Mouse (Mus musculus) spleen, embryonic (tissue): ENCODE measurements around the gene Sacm1l.

Experiments used
- CTCF ChIA-PET: fragments of 350-600 bp; sonication (Branson Sonifier 250); formaldehyde crosslinking; loops from one replicate; lab custom pipeline; 2022; lab: Charles Lee

Gene Sacm1l

DNA sequence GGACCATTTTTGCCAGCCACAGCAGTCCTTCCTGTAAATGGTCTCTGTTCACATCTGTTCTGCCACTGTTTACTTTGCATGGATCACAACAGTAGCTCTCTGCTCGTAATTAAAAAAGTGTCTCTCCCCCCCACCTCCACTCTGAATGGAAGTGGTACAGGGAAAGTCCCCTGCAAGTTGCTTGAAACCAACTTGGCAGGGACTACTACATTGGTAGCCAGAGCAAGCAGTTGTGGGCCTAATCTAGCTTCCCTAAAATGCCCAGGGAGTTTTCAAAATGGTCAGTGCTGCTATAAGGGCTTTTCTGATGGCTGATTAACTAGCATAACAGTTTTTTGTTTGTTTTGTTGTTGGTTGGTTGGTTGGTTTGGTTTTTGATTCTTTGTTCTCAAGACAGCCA is 9.5 kb downstream of the Sacm1l start:
- CTCF ChIA-PET, result interaction anchor here (1.0 kb wide), 1 partner anchor 10 kb away, joined by 3 read pairs; the partner anchor contains the start of gene Sacm1l

DNA sequence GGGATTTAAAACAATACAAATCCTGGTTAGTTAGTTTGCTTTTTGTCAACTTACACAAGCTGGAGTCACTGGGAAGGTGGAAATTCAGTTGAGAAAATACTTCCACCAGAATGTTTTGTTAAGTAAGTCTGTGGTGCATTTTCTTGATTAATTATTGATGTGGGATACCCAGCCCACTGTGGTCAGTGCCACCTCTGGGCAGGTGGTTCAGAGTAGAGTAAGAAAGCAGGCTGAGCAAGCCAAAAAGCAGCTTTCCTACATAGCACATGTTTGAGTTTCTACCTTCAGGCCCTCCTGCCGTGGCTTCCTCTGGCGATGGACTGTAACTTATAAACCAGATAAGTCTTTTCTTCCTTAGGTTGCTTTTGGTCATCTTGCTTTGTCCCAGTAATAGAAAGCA is 10.3 kb downstream of the Sacm1l start:
- CTCF ChIA-PET, result interaction anchor here (1.0 kb wide), 1 partner anchor 10 kb away, joined by 3 read pairs; the partner anchor contains the start of gene Sacm1l

GRCm38 (mm10) chr9:123554599-123554998 is 25.0 kb downstream of the Sacm1l start:
- CTCF ChIA-PET, result no interaction called here

GRCm38 (mm10) chr9:123577360-123578192 is 48.0 kb downstream of the Sacm1l start:
- CTCF ChIA-PET, result no interaction called here

GRCm38 (mm10) chr9:123589240-123589910 is 59.8 kb downstream of the Sacm1l start:
- CTCF ChIA-PET, result interaction anchor here (0.7 kb wide), 1 partner anchor 141 kb away, joined by 3 read pairs; no protein-coding TSS in a partner anchor

GRCm38 (mm10) chr9:123595194-123595593 is 65.6 kb downstream of the Sacm1l start:
- CTCF ChIA-PET, result no interaction called here

- CTCF ChIA-PET, result no interaction called here
These were observed 67.4 kb downstream of the Sacm1l start for GRCm38 (mm10) chr9:123596910-123597309.

DNA sequence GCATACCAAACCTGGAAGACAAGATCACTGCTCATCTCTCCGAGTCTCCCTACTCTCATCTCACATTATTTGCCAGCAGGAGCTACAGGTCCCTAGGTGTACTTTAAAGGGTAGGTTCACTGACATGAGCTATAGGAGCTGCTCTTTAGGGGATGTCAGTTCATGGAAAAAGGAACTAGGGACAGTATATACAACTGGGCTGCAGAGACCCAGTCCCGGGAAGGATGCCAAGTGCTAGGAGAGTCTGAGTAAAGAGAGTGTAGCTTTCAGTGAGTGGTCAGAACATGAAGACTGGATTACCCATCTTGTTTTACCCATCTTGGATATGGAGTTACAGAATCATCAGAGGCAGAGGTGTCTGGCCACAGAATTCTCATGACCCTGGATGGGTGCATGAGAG is 67.8 kb downstream of the Sacm1l start:
- CTCF ChIA-PET, result no interaction called here

- CTCF ChIA-PET, result no interaction called here
These were observed 72.0 kb downstream of the Sacm1l start for GRCm38 (mm10) chr9:123601529-123601928.

DNA sequence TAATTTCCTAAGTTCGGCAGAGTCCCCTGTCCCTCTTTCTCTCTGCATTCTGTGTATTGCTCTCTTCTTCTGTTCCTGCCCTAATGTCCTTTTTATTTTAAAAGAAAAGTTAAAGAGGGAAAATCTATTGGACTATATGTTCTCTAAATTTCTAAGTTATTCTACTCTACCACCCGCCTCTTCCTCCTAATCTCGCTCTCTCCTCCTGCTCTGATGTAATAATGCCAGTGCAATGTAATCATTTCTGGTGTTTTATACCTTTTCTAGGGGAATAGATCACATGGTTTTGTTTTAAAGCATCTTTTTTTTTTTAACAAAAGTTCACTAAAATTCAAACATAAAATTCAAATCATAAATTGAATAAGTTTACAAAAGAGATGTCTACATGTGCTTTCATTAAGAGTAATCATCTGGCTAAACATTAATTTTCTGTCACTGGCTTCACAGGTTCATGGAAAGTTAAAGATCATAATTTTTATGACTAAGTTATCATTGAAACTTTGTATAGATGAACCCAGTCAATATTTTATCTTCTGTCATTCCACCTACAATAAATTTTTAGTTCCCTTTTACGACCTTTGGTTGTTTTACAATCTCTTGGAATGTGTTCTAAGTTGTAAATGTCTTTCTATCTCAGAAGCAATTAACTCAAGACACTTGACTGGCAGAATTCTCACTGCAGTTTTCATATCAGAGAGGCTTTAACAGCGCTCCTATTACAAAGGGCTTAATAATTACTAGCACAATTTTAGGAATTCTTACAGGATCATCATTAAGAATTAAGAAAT is 90.9 kb downstream of the Sacm1l start:
- CTCF ChIA-PET, result no interaction called here

GRCm38 (mm10) chr9:123624741-123625140 is 95.2 kb downstream of the Sacm1l start:
- CTCF ChIA-PET, result interaction anchor here (0.6 kb wide), 1 partner anchor 19 kb away, joined by 4 read pairs; no protein-coding TSS in a partner anchor

GRCm38 (mm10) chr9:123625821-123626220 is 96.3 kb downstream of the Sacm1l start:
- CTCF ChIA-PET, result no interaction called here

GRCm38 (mm10) chr9:123631666-123632065 is 102.1 kb downstream of the Sacm1l start:
- CTCF ChIA-PET, result no interaction called here

DNA sequence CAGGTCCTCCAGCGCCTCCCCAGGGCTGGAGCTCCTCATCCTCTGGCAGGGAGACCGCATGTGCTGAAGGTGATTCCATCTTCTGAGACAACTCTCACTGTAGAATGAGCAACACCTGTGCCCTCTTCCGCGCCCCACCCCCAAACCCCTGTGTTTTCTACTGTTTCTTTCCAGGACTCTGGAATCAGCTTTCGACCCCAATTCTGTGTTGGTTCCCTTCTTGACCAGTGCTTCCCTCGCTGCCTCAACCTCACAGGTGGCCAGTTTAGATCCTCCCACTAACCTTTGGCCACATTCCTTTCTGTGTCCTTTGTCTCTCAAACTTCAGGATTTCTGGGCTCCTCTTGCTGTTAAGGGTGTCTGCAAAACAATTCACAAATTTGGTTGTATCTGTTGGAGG is 102.7 kb downstream of the Sacm1l start, which contains the start of gene Slc6a20b:
TSS of gene Slc6a20b (minus strand) at position 285 of the 400 bp plus-strand sequence.
- CTCF ChIA-PET, result no interaction called here

GRCm38 (mm10) chr9:123632993-123633392 is 103.4 kb downstream of the Sacm1l start:
- CTCF ChIA-PET, result no interaction called here

DNA sequence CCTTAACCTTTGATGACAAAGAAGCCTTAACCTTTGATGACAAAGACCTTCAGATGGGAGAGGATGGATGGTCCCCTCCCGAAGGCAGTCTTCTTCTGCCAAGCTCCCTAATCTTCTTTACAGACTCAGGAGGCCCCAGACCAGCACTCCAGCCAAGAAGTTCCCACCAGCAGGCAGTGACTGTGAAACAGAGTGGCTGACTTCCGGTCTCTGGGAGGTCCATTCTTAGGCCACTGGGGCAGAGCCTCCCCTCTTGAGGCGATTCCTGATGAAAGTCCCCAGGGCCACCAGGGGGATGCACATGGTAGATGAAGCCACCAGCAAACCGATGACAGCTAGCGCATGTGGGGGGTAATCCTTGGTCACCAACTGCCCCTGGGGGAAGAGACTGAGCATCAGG is 107.2 kb downstream of the Sacm1l start:
- CTCF ChIA-PET, result no interaction called here

- CTCF ChIA-PET, result no interaction called here
These were observed 108.7 kb downstream of the Sacm1l start for GRCm38 (mm10) chr9:123638231-123638630.

DNA sequence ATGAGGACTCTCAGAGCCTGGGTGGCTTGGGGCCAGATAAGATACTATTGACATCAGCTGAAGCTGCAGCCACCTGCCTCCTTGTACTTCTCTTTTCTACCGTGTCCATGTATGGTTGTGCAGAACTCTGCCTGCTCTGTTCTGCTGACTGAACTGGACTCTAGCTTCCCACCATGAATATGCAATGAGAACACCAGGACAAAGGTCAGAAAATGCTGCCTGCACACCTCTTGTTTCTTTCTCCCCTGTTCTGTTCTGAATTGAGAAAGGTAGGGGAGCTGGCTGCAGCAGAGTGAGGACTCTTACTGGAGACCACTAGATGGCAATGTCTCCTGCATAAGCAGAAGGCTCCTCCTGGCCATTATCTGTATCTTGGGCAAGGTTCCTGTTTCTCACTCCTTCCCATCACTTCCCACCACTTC is 109.1 kb downstream of the Sacm1l start:
- CTCF ChIA-PET, result no interaction called here

GRCm38 (mm10) chr9:123640106-123640505 is 110.5 kb downstream of the Sacm1l start:
- CTCF ChIA-PET, result no interaction called here
